Mouse (Mus musculus) liver, adult 2 months (tissue): ENCODE results near the gene Mtcl1.

Source experiments
- CTCF ChIP-seq: fragments of 200-500 bp; IDR thresholded peaks from 2 replicates; pipeline ENCODE4 v1.5.1; 2011; ENCODE audit warnings: low read depth, low read length, control low read depth
- POLR2A ChIP-seq: fragments of 200-500 bp; IDR thresholded peaks from 2 replicates; pipeline ENCODE4 v1.6.1; 2011; ENCODE audit warnings: low read length, control low read depth; ENCODE audit not compliant: insufficient read depth; ENCODE audit errors: extremely low read depth

DNA sequence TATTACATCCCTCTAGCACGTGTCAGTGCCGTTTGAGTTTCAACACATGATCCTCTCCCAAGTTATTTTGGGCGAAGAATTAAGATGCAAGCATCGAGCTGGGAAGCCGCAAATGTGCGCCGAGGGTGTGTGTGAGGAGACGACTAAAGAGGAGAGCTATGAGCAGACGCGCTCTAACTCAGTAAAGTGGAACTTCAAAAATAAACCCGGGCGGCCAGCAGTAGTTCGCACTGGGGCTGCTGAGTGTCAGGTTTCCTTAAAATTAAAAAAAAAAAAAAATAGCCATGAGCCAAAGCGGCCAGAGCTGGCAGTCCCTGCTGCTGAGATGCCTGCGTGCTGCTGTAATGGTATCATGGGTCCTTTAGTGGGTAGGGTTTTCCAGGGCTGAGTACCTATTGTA lies 99.4 kb downstream of the Mtcl1 start:
- TF ChIP-seq CTCF: no peak
- no peak for TF ChIP-seq POLR2A
